Mouse (Mus musculus): ENCODE results near the gene Zfp951.
"Not testable (repeated sequence)": the region's sequence is repeated elsewhere in the genome, so short reads cannot be mapped to it uniquely, and the experiment has no call there.

Zfp951 gene

GRCm38 (mm10) chr5:104859962-104860525, at the start of gene Zfp951:
Gene Zfp951 (minus strand): TSS chr5:104860070.
- not testable (repeated sequence) for DNase-seq (ENCODE audit: low spot score)

GRCm38 (mm10) chr5:104906556-104906955, 46.7 kb upstream of the Zfp951 start:
- DNase-seq (ENCODE audit: low spot score), result not testable (repeated sequence)

GRCm38 (mm10) chr5:104859045-104859961, 567 bp downstream of the Zfp951 start:
- DNase-seq (ENCODE audit: low spot score), result not testable (repeated sequence)

GRCm38 (mm10) chr5:104854546-104854945, 5.3 kb downstream of the Zfp951 start:
- not testable (repeated sequence) for DNase-seq (ENCODE audit: low spot score)

- no peak for DNase-seq (ENCODE audit: low spot score)
These were observed 26.5 kb downstream of the Zfp951 start for GRCm38 (mm10) chr5:104833330-104833729.

- no peak for DNase-seq (ENCODE audit: low spot score)
These were observed 30.3 kb downstream of the Zfp951 start for GRCm38 (mm10) chr5:104829611-104830010.

GRCm38 (mm10) chr5:104770138-104770537, 89.7 kb downstream of the Zfp951 start:
- not testable (repeated sequence) for DNase-seq (ENCODE audit: low spot score)
